Mouse (Mus musculus): ENCODE measurements at regions not wholly inside any gene's neighbourhood (a gene's known extent, or its start where the extent isn't known, plus 50 kb on each side); places are given as distances from the start of the nearest gene placed in this dataset.

GRCm38 (mm10) chr12:110183473-110183872, 95.4 kb upstream of the Dio3 start:
- DNase-seq (ENCODE audit: low spot score) = no peak

DNA sequence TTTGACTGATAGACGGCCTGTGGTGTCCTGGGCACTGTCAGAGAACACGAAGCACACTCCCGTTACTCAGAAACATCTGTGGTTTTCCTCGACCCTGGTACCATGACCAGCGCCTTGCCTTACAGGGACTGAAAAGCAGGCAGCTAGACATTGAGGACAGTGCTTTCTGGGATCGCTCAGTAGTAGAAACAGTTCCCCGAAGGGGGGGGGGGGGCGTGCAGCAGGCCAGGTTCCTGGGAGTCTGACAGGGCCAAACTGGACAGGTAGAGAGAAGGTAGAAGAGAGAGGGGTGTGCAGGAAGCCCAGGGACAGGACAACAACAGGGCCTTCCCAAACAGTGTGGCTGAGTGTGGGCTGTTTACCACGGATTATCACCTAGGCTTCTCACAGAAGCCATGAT, 93.5 kb upstream of the Dio3 start:
- no peak for DNase-seq (ENCODE audit: low spot score)

DNA sequence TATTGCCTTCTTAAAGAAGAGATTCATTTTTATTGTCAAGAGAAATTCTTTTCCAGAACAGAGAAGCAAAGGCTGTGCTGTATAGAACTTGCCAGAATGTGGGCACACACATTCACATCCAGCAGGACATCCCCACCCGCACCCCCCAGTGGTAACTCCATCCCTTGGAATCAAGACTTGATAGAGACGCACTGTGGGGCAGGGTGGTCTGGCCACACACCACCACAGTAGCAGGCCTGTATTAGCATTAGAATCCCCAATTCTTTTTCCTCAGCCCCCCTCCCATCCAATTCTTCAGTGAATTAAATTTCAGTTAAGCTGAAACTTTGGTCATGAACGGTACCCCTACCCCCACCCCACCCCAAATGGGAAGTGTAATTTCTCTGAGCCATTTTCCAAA, 92.5 kb upstream of the Dio3 start:
- no peak for DNase-seq (ENCODE audit: low spot score)

DNA sequence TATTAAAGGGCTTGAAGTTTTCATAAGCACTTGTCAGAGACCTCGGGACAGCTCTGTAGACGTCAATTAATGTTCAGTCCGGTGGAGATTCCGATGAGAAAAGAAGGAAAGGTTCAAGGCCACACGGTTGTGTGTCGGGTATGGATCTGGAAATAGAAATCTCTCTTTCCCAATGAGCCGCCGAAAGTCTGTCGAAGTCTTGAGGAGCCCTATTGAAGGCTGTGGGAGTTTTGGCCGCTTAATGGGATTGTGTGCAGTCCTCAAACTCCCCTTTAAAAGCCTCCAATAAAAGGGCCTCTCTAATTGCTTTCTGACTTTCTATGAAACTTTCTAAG, 92.0 kb upstream of the Dio3 start:
- DNase-seq (ENCODE audit: low spot score) = no peak

DNA sequence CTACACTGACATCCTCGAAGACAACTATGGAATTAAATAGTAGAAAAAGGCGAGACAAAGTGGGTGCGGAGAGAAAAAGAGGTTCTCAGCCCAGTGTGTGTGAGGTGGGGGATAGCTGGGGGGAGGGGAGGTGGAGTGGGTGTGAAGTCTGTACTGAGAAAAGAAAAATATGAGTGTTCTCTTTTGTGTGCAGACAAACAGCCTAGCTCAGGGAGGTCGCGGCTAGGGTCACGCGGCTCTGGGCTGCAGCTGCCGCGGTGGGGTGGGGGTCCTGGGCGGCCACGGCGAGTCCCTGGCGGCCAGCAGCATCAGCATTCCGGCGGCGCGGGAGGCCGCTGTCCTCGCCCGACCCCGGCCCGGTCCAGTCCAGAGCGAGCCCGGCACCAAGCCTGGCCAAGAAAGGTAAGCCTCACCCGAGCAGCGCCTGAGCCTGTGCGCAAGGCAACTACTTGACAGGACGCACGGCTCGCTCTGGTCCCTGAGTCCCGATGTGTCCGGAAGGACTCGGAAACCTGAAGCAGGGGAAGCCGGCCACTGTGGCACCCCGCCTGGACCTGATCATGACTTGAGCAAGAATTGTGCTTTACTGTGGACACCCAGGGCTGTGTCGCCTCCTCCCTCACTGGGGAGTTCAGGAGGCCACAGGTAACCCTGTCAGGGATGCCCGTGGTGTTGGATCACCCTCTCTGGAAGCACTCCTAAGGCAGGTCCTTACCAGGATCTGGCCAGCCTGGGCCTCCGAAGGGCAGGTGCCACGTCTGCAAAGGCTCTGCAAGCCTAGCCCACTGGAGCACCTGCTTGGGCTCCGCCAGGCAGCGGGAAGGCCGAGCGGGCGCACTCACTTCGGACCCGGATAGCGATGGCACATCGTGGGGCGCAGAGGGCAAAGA, 91.4 kb upstream of the Dio3 start:
- no peak for DNase-seq (ENCODE audit: low spot score)

- no peak for DNase-seq (ENCODE audit: low spot score)
Measured at GRCm38 (mm10) chr12:110188136-110188631, 90.7 kb upstream of the Dio3 start.

DNA sequence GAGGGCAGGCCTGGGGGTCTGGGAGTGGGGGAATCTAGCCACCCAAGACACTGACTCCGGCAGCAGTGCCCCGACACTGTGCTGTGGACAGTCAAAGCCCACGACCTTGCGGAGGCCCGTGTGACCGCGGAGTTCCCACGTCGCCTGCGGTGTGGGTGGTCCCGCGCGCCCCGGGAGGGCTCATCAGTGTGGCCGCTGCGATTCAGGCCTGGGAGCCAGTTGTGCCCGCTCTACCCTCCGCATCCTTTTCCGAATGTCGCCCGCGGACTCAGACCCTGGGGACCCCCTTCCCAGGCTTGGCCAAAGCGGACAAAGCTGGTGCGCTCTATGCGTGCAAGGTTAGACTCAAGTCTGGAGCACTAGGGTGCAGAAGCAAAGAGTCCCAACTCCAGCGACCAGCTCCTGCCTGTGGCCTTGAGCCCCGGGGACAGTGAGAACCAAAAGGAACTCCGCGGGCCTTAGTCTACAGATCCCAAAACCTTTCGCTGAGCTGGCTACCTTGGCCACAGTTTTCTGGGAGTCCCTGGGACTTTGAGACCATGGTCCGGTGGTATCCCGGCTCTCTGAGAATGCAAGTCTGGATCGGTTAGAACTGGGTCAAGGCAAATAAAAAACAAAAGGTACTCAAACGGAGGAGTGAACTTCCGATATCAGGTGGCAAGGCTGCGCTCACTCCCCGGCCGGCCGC, 90.1 kb upstream of the Dio3 start:
- DNase-seq (ENCODE audit: low spot score) = no peak

- no peak for DNase-seq (ENCODE audit: low spot score)
Measured at GRCm38 (mm10) chr12:110189329-110189642, 89.6 kb upstream of the Dio3 start.

GRCm38 (mm10) chr12:110192186-110192585, 86.7 kb upstream of the Dio3 start:
- no peak for DNase-seq (ENCODE audit: low spot score)

DNA sequence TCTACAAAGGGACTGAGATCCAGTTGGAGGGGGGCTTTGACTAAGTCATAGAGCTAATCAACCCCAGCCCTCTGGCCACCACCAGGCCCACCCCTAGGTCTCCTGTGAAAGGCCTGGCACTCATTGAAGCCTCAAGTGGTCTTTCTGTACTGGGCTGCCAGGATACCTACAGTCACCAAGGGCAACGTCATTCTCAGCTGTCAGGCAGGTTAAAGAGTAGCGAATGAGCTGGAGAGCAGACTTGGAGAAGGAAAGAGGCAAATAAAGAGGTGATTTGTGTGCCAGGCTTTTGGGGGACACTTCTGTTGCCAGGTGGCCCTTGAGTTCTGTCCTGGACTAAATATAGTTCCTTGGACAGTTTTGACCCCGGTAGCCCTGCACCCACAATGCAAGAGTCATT, 81.5 kb upstream of the Dio3 start:
- no peak for DNase-seq (ENCODE audit: low spot score)

DNA sequence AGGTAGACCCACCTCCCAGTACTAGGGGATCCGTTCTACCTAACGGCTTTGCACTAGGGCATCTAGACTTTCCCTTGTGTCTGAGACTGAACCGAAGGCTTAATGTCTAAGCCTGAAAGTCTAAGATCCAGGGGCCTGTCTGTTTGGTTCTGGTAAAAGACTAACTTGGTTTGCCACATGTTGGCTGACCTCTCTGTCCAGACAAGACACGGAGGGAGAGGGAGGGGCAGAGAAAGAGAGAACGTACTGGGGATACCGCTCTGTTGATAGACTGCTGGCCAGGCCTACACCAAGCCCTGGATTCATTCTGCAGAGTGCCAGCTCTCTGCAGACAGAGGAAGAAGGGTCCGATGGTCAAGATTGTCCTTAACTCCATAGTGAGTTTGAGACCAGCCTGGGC, 78.4 kb upstream of the Dio3 start:
- DNase-seq (ENCODE audit: low spot score) = no peak

DNA sequence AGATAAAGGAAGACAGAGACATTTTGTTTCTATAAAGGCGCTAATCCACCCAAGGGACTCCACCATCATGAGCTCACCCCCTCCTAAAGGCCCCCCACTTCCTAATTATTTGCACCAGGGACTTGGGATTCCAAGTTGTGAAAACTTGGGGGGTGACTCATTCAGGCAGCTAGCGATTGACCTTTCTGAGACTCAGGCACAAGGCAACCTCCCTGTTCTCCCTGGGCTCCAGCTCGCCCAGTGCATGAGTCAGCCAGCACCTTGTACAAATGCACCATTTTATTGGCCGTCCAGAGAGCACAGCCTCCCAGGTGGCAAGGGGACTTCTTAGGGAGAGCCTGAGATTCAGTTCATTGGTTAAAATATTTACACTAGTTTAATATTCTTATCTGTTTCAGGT, 78.0 kb upstream of the Dio3 start:
- no peak for DNase-seq (ENCODE audit: low spot score)

- no peak for DNase-seq (ENCODE audit: low spot score)
Measured at GRCm38 (mm10) chr12:110203271-110204014, 75.4 kb upstream of the Dio3 start.

GRCm38 (mm10) chr12:110204246-110204989, 74.5 kb upstream of the Dio3 start:
- no peak for DNase-seq (ENCODE audit: low spot score)

DNA sequence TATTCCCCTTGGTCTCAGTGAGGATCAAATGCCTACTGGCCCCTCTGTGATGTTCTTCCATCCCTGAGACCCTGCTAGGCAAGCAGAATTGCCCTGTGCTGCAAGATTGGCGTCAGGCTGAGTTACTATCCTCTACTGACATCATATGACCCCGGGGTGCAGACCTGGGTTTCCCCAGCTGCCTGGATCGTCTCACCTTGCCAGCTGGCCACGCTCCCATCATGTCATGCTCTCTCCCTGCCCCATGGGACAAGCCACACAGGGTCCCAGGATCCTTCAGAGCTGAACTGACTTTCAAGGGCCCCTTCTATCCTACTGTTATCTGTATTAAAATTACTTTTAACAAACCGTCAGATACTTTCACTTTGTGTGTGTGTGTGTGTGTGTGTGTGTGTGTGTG, 72.6 kb upstream of the Dio3 start:
- DNase-seq (ENCODE audit: low spot score) = no peak

DNA sequence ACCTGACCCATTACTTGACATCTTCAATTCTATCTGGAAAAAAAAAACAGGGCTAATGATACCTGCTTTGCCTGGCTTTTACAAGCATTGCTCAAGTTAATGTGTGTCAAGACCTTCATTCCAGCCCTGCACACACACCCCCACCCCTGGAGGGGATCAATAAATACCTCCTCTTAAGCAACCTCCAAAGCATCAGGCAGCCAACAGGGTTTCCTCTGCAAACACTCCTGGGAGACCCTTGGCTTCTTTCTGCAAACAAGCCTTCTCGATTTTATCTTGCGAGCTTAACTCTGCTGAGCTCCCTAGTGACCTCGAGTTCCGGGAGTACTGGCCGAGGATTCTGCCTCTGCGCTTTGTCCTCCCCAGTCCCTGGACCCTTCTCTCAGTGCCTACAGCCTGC, 72.1 kb upstream of the Dio3 start:
- no peak for DNase-seq (ENCODE audit: low spot score)

- DNase-seq (ENCODE audit: low spot score) = no peak
Measured at GRCm38 (mm10) chr12:110207246-110207852, 71.5 kb upstream of the Dio3 start.

DNA sequence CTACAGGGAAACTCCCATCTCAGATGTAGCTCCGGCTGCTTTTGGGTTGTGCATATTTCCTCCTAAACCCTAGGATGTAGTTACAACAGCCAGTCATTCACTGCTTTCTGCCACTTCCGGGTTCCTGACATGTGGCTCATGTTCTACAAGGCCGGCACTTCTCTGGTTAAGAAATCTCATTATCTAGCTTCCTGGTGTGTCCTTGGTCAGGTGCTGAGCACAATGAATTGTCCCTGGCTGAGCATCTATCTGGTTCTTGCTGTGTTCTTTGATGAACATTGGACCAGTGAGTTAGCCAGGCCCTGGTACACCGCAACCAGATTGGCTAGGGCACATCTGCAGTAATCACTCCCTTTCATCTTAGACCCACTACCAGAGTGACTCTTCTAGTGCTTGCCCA, 66.2 kb upstream of the Dio3 start:
- no peak for DNase-seq (ENCODE audit: low spot score)

GRCm38 (mm10) chr12:110214833-110215232, 64.0 kb upstream of the Dio3 start:
- DNase-seq (ENCODE audit: low spot score) = no peak

DNA sequence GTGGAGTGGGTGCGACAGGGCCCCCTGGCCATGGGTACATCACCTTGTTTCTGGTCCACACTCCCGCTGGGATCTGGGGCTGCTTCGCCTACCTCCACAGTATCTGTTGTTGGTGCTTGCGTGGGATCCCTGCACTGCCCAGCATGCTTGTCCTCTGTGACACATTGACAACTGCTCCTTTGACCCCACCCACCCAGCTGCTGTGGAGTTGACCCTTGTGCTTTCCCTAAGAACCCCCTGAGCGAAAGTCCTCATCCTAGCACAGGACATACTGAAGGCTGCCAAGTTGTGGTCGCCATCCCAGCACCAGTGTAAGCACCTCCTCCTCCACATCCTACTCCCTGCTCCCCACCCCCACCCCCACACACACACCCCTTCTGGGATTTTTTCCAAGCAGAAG, 63.6 kb upstream of the Dio3 start:
- DNase-seq (ENCODE audit: low spot score) = no peak

- no peak for DNase-seq (ENCODE audit: low spot score)
Measured at GRCm38 (mm10) chr12:110219750-110220149, 59.1 kb upstream of the Dio3 start.

DNA sequence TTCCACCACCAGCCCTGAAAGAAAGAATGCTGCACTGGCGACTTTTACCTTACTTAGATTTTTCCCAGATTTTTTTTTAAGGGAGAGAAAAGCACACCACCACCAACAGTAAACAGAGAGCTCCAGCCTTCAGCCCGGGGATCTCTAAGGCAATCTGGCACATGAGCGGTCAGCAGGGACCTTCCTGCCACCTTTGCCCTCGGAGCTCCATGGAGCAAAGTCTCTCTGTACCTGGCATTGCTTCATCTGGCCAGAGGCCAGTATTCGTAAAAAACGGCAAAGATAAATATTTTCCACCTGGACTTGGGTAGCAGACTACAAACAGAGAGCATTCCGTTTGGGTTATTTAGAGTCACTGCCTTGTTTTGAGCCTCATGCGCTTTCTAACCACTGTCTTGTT, 58.4 kb upstream of the Dio3 start:
- DNase-seq (ENCODE audit: low spot score) = no peak
